Mouse (Mus musculus) limb, embryonic 11.5 days (tissue): ENCODE data around the gene Rpn1. TPM values are rescaled to one million over a fixed set of nuclear protein-coding genes. Genes with fewer than 3 reads are reported as not detected.

Experiments
- ATAC-seq: fragments of 200-750 bp; cut with Nextera tagmentation; 2 replicates; pipeline ENCODE4 v1.8.0; 2017; ENCODE audit warnings: low read depth; ENCODE audit not compliant: insufficient number of reproducible peaks, low FRiP score, low TSS enrichment
- DNase-seq: peaks from one replicate; pipeline ENCODE4 v3.0.0-alpha.2; 2015; ENCODE audit warnings: low spot score
- H3K27ac ChIP-seq: fragments of 300-500 bp; sonication (generic); replicated peaks from 2 replicates; pipeline ENCODE4 v1.5.1; 2014; ENCODE audit warnings: low read depth, mild to moderate bottlenecking, low read length
- H3K27me3 ChIP-seq: fragments of 300-500 bp; sonication (generic); 2 replicates; pipeline ENCODE4 v1.6.1; 2014; ENCODE audit warnings: mild to moderate bottlenecking, low read length, mixed read lengths; ENCODE audit not compliant: control insufficient read depth, insufficient read depth
- H3K36me3 ChIP-seq: fragments of 300-500 bp; sonication (generic); 2 replicates; pipeline ENCODE4 v1.6.1; 2014; ENCODE audit warnings: mild to moderate bottlenecking, low read length, moderate library complexity, mixed read lengths; ENCODE audit not compliant: control insufficient read depth, insufficient read depth
- H3K4me1 ChIP-seq: fragments of 300-500 bp; sonication (generic); 2 replicates; pipeline ENCODE4 v1.6.1; 2014; ENCODE audit warnings: low read length, mixed read lengths; ENCODE audit not compliant: control insufficient read depth, insufficient read depth
- H3K4me2 ChIP-seq: fragments of 300-500 bp; sonication (generic); 2 replicates; pipeline ENCODE4 v1.6.1; 2014; ENCODE audit warnings: low read depth, mild to moderate bottlenecking, moderate library complexity; ENCODE audit not compliant: severe bottlenecking
- H3K4me3 ChIP-seq: fragments of 300-500 bp; sonication (generic); 2 replicates; pipeline ENCODE4 v1.5.1; 2014; ENCODE audit warnings: low read depth, low read length
- H3K9ac ChIP-seq: fragments of 300-500 bp; sonication (generic); 2 replicates; pipeline ENCODE4 v1.6.1; 2014; ENCODE audit warnings: mild to moderate bottlenecking, low read length
- H3K9me3 ChIP-seq: fragments of 300-500 bp; sonication (generic); 2 replicates; pipeline ENCODE4 v1.6.1; 2016; ENCODE audit warnings: low read length; ENCODE audit not compliant: control insufficient read depth
- WGBS: fragments of 180-500 bp; shearing (Covaris S2); extraction: QIAGEN DNeasy Blood & Tissue Kit; methylation state at CpG from one replicate; pipeline ENCODE4 v1.1.7; 2014; 5-methylcytosine and 5-hydroxymethylcytosine counted together
- polyA plus RNA-seq: library from polyadenylated mRNA; unstranded; fragments of >200 nt; fragmentation: Nextera tagmentation; extraction: Ambion mirVana; gene quantifications from 2 replicates; pipeline ENCODE4 v1.2.1, GENCODE M21; 2014

Rpn1 gene
- polyA plus RNA-seq, 1 experiment from 2014 or later = 332 TPM

GRCm38 (mm10) chr6:88047853-88048252 lies 36.4 kb upstream of the Rpn1 start:
- Histone ChIP-seq H3K9me3 (no peaks in the 10 kb centered on the region), H3K4me2 (no peak overlapping the region), H3K4me1 (peaks cover 11% of the 10 kb centered on the region), H3K27ac (no peak overlapping the region), H3K4me3 (no peak overlapping the region), H3K36me3 (no peaks in the 10 kb centered on the region), H3K27me3 (no peaks in the 10 kb centered on the region), H3K9ac (no peak overlapping the region)
- ATAC-seq (no peak), DNase-seq (no peak)
- WGBS = 87% methylated on average over 5 of the region's 5 CpGs

GRCm38 (mm10) chr6:88049008-88049407 lies 35.3 kb upstream of the Rpn1 start:
- ATAC-seq (no peak), DNase-seq (no peak)
- WGBS = 80% methylated on average over 6 of the region's 6 CpGs
- no peak overlapping the region for H3K27ac ChIP-seq
- no peak overlapping the region for H3K9ac ChIP-seq
- H3K9me3 ChIP-seq = no peaks in the 10 kb centered on the region
- H3K36me3 ChIP-seq = no peaks in the 10 kb centered on the region
- no peak overlapping the region for H3K4me2 ChIP-seq
- H3K4me1 ChIP-seq = peaks cover 4% of the 10 kb centered on the region
- H3K27me3 ChIP-seq = no peaks in the 10 kb centered on the region
- H3K4me3 ChIP-seq = no peak overlapping the region

- WGBS = 87% methylated on average over 5 of the region's 5 CpGs
- Histone ChIP-seq H3K27ac (no peak overlapping the region), H3K4me3 (no peak overlapping the region), H3K27me3 (no peaks in the 10 kb centered on the region), H3K9ac (no peak overlapping the region), H3K4me1 (no peaks in the 10 kb centered on the region), H3K36me3 (no peaks in the 10 kb centered on the region), H3K9me3 (no peaks in the 10 kb centered on the region), H3K4me2 (no peak overlapping the region)
- ATAC-seq = no peak
- DNase-seq = no peak
These were observed 33.1 kb upstream of the Rpn1 start for GRCm38 (mm10) chr6:88051206-88051605.

DNA sequence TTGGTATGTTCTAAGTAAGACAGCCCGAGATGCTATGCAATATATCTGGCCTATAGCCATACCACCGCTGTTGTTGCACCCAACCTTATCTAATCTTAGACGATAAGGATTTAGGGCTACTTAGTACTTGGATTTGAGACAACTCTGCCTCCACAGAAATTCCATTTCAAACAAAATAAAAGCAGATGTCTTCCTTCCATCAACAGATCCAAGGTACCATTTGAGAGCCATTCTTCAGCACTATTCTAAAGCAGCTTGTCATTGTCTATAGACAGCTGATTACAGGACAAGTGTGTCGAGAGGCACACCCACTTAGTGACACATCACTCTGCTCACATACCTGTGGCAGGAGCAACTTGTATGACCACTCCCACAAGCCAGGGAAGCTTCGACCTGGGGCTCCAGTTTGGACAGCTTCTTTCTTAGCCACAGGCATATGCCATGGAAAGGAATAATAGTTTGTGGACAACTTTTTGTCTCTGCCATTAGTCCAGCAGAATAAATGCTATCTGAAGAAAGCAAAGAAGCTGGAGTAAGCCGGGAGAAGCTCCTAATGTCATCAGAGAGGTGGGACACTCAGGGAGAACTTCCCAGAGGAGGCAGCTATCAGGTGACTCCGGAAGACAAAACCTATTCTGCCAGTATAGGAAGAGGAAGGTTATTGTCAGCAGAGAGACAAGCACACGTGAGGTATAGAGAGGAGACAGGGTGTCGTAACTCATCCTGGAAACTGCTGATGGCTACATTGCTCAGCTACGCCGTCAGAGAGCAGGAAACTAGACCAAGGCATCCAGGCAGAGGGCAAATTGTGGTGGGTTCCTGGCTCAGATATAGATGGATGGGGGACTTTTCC lies 30.8 kb upstream of the Rpn1 start:
- H3K4me2 ChIP-seq = no peak overlapping the region
- no peak overlapping the region for H3K27ac ChIP-seq
- no peaks in the 10 kb centered on the region for H3K4me1 ChIP-seq
- ATAC-seq = no peak
- H3K9me3 ChIP-seq = no peaks in the 10 kb centered on the region
- H3K27me3 ChIP-seq = no peaks in the 10 kb centered on the region
- no peak overlapping the region for H3K4me3 ChIP-seq
- WGBS = 64% methylated on average over 11 of the region's 11 CpGs
- no peak overlapping the region for H3K9ac ChIP-seq
- no peaks in the 10 kb centered on the region for H3K36me3 ChIP-seq
- no peak for DNase-seq

- Histone ChIP-seq H3K4me3 (no peak overlapping the region), H3K27me3 (no peaks in the 10 kb centered on the region), H3K27ac (no peak overlapping the region), H3K9me3 (no peaks in the 10 kb centered on the region), H3K4me1 (no peaks in the 10 kb centered on the region), H3K4me2 (no peak overlapping the region), H3K36me3 (no peaks in the 10 kb centered on the region), H3K9ac (no peak overlapping the region)
- DNase-seq (no peak), ATAC-seq (no peak)
- WGBS = 48% methylated on average over 9 of the region's 9 CpGs
These were observed 30.0 kb upstream of the Rpn1 start for GRCm38 (mm10) chr6:88054081-88054835.

- DNase-seq (no peak), ATAC-seq (no peak)
- no peak overlapping the region for H3K9ac ChIP-seq
- no peaks in the 10 kb centered on the region for H3K9me3 ChIP-seq
- no peaks in the 10 kb centered on the region for H3K4me1 ChIP-seq
- H3K4me2 ChIP-seq = no peak overlapping the region
- no peak overlapping the region for H3K4me3 ChIP-seq
- H3K36me3 ChIP-seq = no peaks in the 10 kb centered on the region
- no peak overlapping the region for H3K27ac ChIP-seq
- WGBS = 79% methylated on average over 5 of the region's 5 CpGs
- H3K27me3 ChIP-seq = no peaks in the 10 kb centered on the region
These were observed 28.6 kb upstream of the Rpn1 start for GRCm38 (mm10) chr6:88055663-88056062.

DNA sequence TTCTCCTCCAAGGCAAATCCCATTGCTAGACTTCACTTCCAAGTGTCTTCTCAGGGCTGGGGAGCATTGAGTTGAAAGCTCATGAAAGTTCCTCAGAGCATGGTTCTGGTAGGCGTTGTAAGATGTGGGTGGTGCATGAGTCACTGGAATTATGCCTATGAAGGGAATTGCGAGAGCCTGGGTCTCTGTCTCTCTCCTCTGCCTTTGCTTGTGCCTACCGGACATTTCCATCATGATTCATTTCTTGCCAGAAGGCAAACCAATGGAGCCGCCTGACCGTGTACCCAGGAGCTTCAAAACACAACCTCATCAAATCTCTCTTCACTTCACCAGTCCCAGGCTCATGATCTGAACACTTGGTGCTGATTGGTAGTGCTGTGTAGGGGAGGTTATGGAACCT lies 27.4 kb upstream of the Rpn1 start:
- ATAC-seq = no peak
- Histone ChIP-seq H3K27ac (no peak overlapping the region), H3K4me3 (no peak overlapping the region), H3K4me2 (no peak overlapping the region), H3K9ac (no peak overlapping the region), H3K9me3 (no peaks in the 10 kb centered on the region), H3K36me3 (no peaks in the 10 kb centered on the region), H3K27me3 (no peaks in the 10 kb centered on the region), H3K4me1 (no peaks in the 10 kb centered on the region)
- DNase-seq = no peak
- 86% methylated on average over 5 of the region's 5 CpGs for WGBS

DNA sequence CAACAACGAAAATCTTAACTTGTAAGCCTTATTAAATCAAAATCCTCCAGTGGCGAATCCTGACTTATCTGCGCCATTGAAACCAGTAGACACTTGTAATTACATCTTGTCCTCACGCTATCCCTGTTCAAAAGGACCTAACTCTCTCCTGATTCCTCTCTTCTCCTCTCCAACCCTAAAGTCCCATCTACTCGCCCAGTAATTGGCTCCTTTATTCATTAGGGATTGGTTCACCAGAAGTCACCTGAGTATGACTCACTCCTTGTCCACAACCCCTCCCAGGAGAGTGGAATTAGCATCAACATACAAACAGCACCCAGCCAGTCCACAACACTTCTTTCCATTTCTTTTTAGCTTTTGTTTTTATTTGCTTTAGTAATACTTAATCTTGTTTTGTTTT lies 24.4 kb upstream of the Rpn1 start:
- no peaks in the 10 kb centered on the region for H3K36me3 ChIP-seq
- H3K27me3 ChIP-seq = no peaks in the 10 kb centered on the region
- H3K9me3 ChIP-seq = no peaks in the 10 kb centered on the region
- no peak overlapping the region for H3K4me3 ChIP-seq
- no peak for ATAC-seq
- 78% methylated on average over 5 of the region's 5 CpGs for WGBS
- H3K27ac ChIP-seq = no peak overlapping the region
- no peak overlapping the region for H3K9ac ChIP-seq
- DNase-seq = no peak
- H3K4me2 ChIP-seq = no peak overlapping the region
- no peaks in the 10 kb centered on the region for H3K4me1 ChIP-seq
